In the genomic region with DNA sequence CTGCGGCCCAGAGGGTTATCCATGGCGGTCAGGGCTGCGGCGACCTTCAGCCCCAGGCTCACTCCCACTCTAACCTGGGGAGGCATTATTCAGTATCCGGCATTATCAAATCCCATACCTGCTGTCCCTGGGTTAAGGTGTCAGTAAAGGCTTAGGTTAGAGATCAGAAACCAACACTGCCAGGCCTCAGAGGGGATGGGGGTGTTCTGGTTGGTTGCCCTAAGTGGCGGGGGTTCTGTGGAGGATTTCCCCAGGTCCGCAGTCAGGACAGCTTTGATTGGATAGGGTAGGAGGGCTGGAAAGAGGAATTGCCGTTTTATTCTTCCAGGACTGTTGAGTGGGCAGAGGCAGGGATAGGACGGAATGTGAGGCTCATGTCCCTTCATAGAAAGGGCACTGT, we compare ENCODE assay signal across 10 mouse cellular contexts. TPM values are rescaled to one million over a fixed set of nuclear protein-coding genes. Genes with fewer than 3 reads are reported as not detected.
DNase-seq lines count a peak whose midpoint lies in the region; ATAC-seq and TF ChIP-seq lines count a peak whose summit lies in the region.
"Had no signal": no experiment of that assay in that cellular context is flagged by ENCODE, and none has a peak within 500 bp of the region (broad histone marks: within the 10 kb centered on the region; RNA-seq: fewer than 3 reads in every experiment).

No protein-coding gene starts in this region.

- H3K9me3 ChIP-seq in heart, embryonic 10.5 days: no peaks in the 10 kb centered on the region
- H3K9me3 ChIP-seq in forebrain, embryonic 12.5 days: no peaks in the 10 kb centered on the region
- no peaks in the 10 kb centered on the region for H3K9me3 ChIP-seq in liver, embryonic 13.5 days (replicated peaks)

- intact Hi-C loops in left cerebral cortex, postnatal 4 days (cut with DNase I): no loop called here

- peak overlapping the region; percentile 94 for H3K27ac ChIP-seq in heart, embryonic 10.5 days
- H3K27ac ChIP-seq in forebrain, embryonic 12.5 days: peak overlapping the region; percentile 94; the same call in 1 of the 2 replicates
- peak overlapping the region; percentile 87; the same call in 1 of the 2 replicates for H3K27ac ChIP-seq in liver, embryonic 13.5 days

- peak overlapping the region; percentile 76 for H3K4me3 ChIP-seq in heart, embryonic 10.5 days
- peak overlapping the region; percentile 87 for H3K4me3 ChIP-seq in C2C12 (ENCODE audit: insufficient read depth, poor library complexity, severe bottlenecking)
- H3K4me3 ChIP-seq in forebrain, embryonic 12.5 days (replicated peaks): peak overlapping the region; percentile 70
- H3K4me3 ChIP-seq in liver, embryonic 13.5 days (replicated peaks): peak overlapping the region; percentile 71

- no peak for DNase-seq in heart, embryonic 10.5 days (ENCODE audit: low spot score)
- DNase-seq in heart, adult 11 months: no peak
- no peak for DNase-seq in liver, embryonic 13.5 days
- DNase-seq in frontal cortex, postnatal 36 days (ENCODE audit: low spot score in 2 of 2): no peak
- no peak for DNase-seq in left cerebral cortex, postnatal 4 days
- no peak for DNase-seq in layer of hippocampus, postnatal 36 days

- peaks cover 35% of the 10 kb centered on the region for H3K36me3 ChIP-seq in heart, embryonic 10.5 days
- peaks cover 35% of the 10 kb centered on the region for H3K36me3 ChIP-seq in C2C12 (ENCODE audit: control insufficient read depth, insufficient read depth)
- H3K36me3 ChIP-seq in forebrain, embryonic 12.5 days (replicated peaks): peaks cover 36% of the 10 kb centered on the region
- H3K36me3 ChIP-seq in liver, embryonic 13.5 days: peaks cover 36% of the 10 kb centered on the region

- peaks cover 36% of the 10 kb centered on the region for H3K27me3 ChIP-seq in heart, embryonic 10.5 days (ENCODE audit: insufficient read depth, poor library complexity, severe bottlenecking)
- peaks cover 29% of the 10 kb centered on the region for H3K27me3 ChIP-seq in C2C12 (ENCODE audit: control insufficient read depth, insufficient read depth, insufficient read length)
- peaks cover 42% of the 10 kb centered on the region for H3K27me3 ChIP-seq in forebrain, embryonic 12.5 days
- H3K27me3 ChIP-seq in liver, embryonic 13.5 days: peaks cover 36% of the 10 kb centered on the region

- peaks cover 13% of the 10 kb centered on the region for H3K79me3 ChIP-seq in C2C12 (ENCODE audit: low read depth)

- no peak for ATAC-seq in forebrain, embryonic 12.5 days (ENCODE audit: low FRiP score)
- ATAC-seq in liver, embryonic 13.5 days (ENCODE audit: low read depth): peak; percentile 1

- peak overlapping the region; percentile 71 for H3K9ac ChIP-seq in forebrain, embryonic 12.5 days
- H3K9ac ChIP-seq in liver, embryonic 13.5 days: peak overlapping the region; percentile 85

- peaks cover 30% of the 10 kb centered on the region for H3K79me2 ChIP-seq in C2C12 (ENCODE audit: control insufficient read depth, insufficient read depth)

- no peak for TF ChIP-seq CTCF in C2C12 (IDR thresholded peaks at IDR 0.05; ENCODE audit: control insufficient read depth, insufficient read depth, insufficient read length)

- H3ac ChIP-seq in C2C12 (ENCODE audit: control insufficient read depth, insufficient read length, low read depth): peak overlapping the region; percentile 58

- H3K4me2 ChIP-seq in forebrain, embryonic 12.5 days: peak overlapping the region; percentile 89
- H3K4me2 ChIP-seq in liver, embryonic 13.5 days: peak overlapping the region; percentile 98

- H3K4me1 ChIP-seq in heart, embryonic 10.5 days: peaks cover 46% of the 10 kb centered on the region
- peaks cover 31% of the 10 kb centered on the region for H3K4me1 ChIP-seq in forebrain, embryonic 12.5 days
- peaks cover 62% of the 10 kb centered on the region for H3K4me1 ChIP-seq in liver, embryonic 13.5 days (replicated peaks)

- 52% methylated on average over 9 of the region's 9 CpGs for WGBS in heart, embryonic 10.5 days
- 54% methylated on average over 9 of the region's 9 CpGs for WGBS in forebrain, embryonic 12.5 days
- 52% methylated on average over 9 of the region's 9 CpGs for WGBS in liver, embryonic 13.5 days (ENCODE audit: insufficient replicate concordance)

TF ChIP-seq in C2C12, 6 proteins besides CTCF, POLR2A, EP300 and RAD21:
- TF ChIP-seq CEBPB (IDR thresholded peaks at IDR 0.05; ENCODE audit: low read depth) (no peak), MYOG (IDR thresholded peaks at IDR 0.05; ENCODE audit: control insufficient read depth, extremely low read depth, insufficient read length) (no peak), USF1 (IDR thresholded peaks at IDR 0.05; ENCODE audit: low read depth) (no peak), FOSL1 (IDR thresholded peaks at IDR 0.05; ENCODE audit: insufficient read depth, low read length, poor library complexity, severe bottlenecking) (no peak), MAX (IDR thresholded peaks at IDR 0.05) (no peak), MYOD1 (IDR thresholded peaks at IDR 0.05; ENCODE audit: control insufficient read depth, insufficient read length, low read depth) (no peak)

RNA-seq across cellular contexts. Expression of a gene that starts 0.7 kb away (rescaled TPM):
- 8.1 TPM in 2 replicates for polyA plus RNA-seq in heart, embryonic 10.5 days (2016; fragmentation: Nextera tagmentation; extraction: Ambion mirVana)
- 47.6 TPM for polyA plus RNA-seq in C2C12 (2012; fragmentation: generic; extraction: Trizol)
- polyA plus RNA-seq in forebrain, embryonic 12.5 days (2016; fragmentation: Nextera tagmentation; extraction: Ambion mirVana): 4.7 and 5.1 TPM in 2 replicates
- 4.1 and 4.5 TPM in 2 replicates for polyA plus RNA-seq in liver, embryonic 13.5 days (2015; fragmentation: Nextera tagmentation; extraction: Ambion mirVana)
- total RNA-seq in left cerebral cortex, postnatal 4 days (2021): 10 to 100 TPM; 25.0 to 28.7 TPM
- total RNA-seq in layer of hippocampus, postnatal 36 days (2021): 10 to 100 TPM; 31.5 to 32.6 TPM

RNA-seq across cellular contexts. Expression of a gene that starts 2.5 kb away (rescaled TPM):
- polyA plus RNA-seq in heart, embryonic 10.5 days (2016; fragmentation: Nextera tagmentation; extraction: Ambion mirVana): 1.3 and 1.4 TPM in 2 replicates
- polyA plus RNA-seq in C2C12 (2012; fragmentation: generic; extraction: Trizol): 3.4 TPM
- polyA plus RNA-seq in forebrain, embryonic 12.5 days (2016; fragmentation: Nextera tagmentation; extraction: Ambion mirVana): 1.1 and 1.4 TPM in 2 replicates
- 0.58 and 0.62 TPM in 2 replicates for polyA plus RNA-seq in liver, embryonic 13.5 days (2015; fragmentation: Nextera tagmentation; extraction: Ambion mirVana)
- under 1 TPM; 0.62 to 0.81 TPM for total RNA-seq in left cerebral cortex, postnatal 4 days (2021)
- 1 to 10 TPM; 1.4 to 1.5 TPM for total RNA-seq in layer of hippocampus, postnatal 36 days (2021)
- total RNA-seq: megakaryocyte-erythroid progenitor cell, adult 5-6 weeks had no signal

RNA-seq across cellular contexts. Expression of a gene that starts 4.7 kb away (rescaled TPM):
- 0.31 and 0.38 TPM in 2 replicates for polyA plus RNA-seq in heart, embryonic 10.5 days (2016; fragmentation: Nextera tagmentation; extraction: Ambion mirVana)
- polyA plus RNA-seq in C2C12 (2012; fragmentation: generic; extraction: Trizol): not detected
- 1.1 TPM in 2 replicates for polyA plus RNA-seq in forebrain, embryonic 12.5 days (2016; fragmentation: Nextera tagmentation; extraction: Ambion mirVana)
- polyA plus RNA-seq in liver, embryonic 13.5 days (2015; fragmentation: Nextera tagmentation; extraction: Ambion mirVana): 0.56 and 0.59 TPM in 2 replicates
- total RNA-seq in left cerebral cortex, postnatal 4 days (2021): 1 to 10 TPM; 1.8 to 1.9 TPM
- 1 to 10 TPM; 2.7 to 2.8 TPM for total RNA-seq in layer of hippocampus, postnatal 36 days (2021)

RNA-seq across cellular contexts. Expression of a gene that starts 10.4 kb away (rescaled TPM):
- 0.06 TPM in 1 of 2 replicates, not detected in the other for polyA plus RNA-seq in heart, embryonic 10.5 days (2016; fragmentation: Nextera tagmentation; extraction: Ambion mirVana)
- not detected for polyA plus RNA-seq in C2C12 (2012; fragmentation: generic; extraction: Trizol)
- polyA plus RNA-seq in forebrain, embryonic 12.5 days (2016; fragmentation: Nextera tagmentation; extraction: Ambion mirVana): not detected in 2 replicates
- not detected in 2 replicates for polyA plus RNA-seq in liver, embryonic 13.5 days (2015; fragmentation: Nextera tagmentation; extraction: Ambion mirVana)
- total RNA-seq in left cerebral cortex, postnatal 4 days (2021): not detected
- total RNA-seq in layer of hippocampus, postnatal 36 days (2021): under 1 TPM; 0.25 to 0.68 TPM
- total RNA-seq: common myeloid progenitor, adult 5-6 weeks; megakaryocyte-erythroid progenitor cell, adult 5-6 weeks had no signal

RNA-seq across cellular contexts. Expression of a gene that starts 18.8 kb away (rescaled TPM):
- 137 and 150 TPM in 2 replicates for polyA plus RNA-seq in heart, embryonic 10.5 days (2016; fragmentation: Nextera tagmentation; extraction: Ambion mirVana)
- 185 TPM for polyA plus RNA-seq in C2C12 (2012; fragmentation: generic; extraction: Trizol)
- polyA plus RNA-seq in forebrain, embryonic 12.5 days (2016; fragmentation: Nextera tagmentation; extraction: Ambion mirVana): 186 and 191 TPM in 2 replicates
- 114 and 131 TPM in 2 replicates for polyA plus RNA-seq in liver, embryonic 13.5 days (2015; fragmentation: Nextera tagmentation; extraction: Ambion mirVana)
- total RNA-seq in left cerebral cortex, postnatal 4 days (2021): 10 to 100 TPM; 86.6 to 93.2 TPM
- 10 to 100 TPM; 87.0 to 95.3 TPM for total RNA-seq in layer of hippocampus, postnatal 36 days (2021)
